ENCODE assay signal across 15 mouse cellular contexts in genomic region chr11:44367711-44368110, GRCm38 (mm10). TPM values are rescaled to one million over a fixed set of nuclear protein-coding genes. Genes with fewer than 3 reads are reported as not detected.
DNase-seq lines count a peak whose midpoint lies in the region; ATAC-seq and TF ChIP-seq lines count a peak whose summit lies in the region.
"Had no signal": no experiment of that assay in that cellular context is flagged by ENCODE, and none has a peak within 500 bp of the region (broad histone marks: within the 10 kb centered on the region; RNA-seq: fewer than 3 reads in every experiment).

No protein-coding gene starts in this region.

- H3K27me3 ChIP-seq in heart, adult 2 months (ENCODE audit: control insufficient read depth, insufficient read depth, low read length), result no peaks in the 10 kb centered on the region
- H3K27me3 ChIP-seq in heart, embryonic 10.5 days (ENCODE audit: insufficient read depth, poor library complexity, severe bottlenecking), result no peaks in the 10 kb centered on the region
- H3K27me3 ChIP-seq in forebrain, embryonic 12.5 days, result no peaks in the 10 kb centered on the region
- H3K27me3 ChIP-seq: liver, embryonic 12.5 days had no signal

- peak; percentile 38 to 40 for DNase-seq in heart, adult 2 months
- DNase-seq in heart, embryonic 10.5 days (ENCODE audit: low spot score), result no peak
- peak; percentile 29 for DNase-seq in adrenal gland, postnatal 14 days
- DNase-seq in gastrocnemius, adult 8-10 months (ENCODE audit: low spot score in 2 of 2), result peak; percentile 20 to 28
- DNase-seq in lung, postnatal 10 days, result peak; percentile 52
- DNase-seq in thymus, adult 18-20 months, result no peak
- DNase-seq: cerebellum, adult 9-11 months; kidney, adult 2 months; thymus, adult 2 months had no signal

- H3K4me3 ChIP-seq in heart, adult 2 months, result no peak overlapping the region
- H3K4me3 ChIP-seq in heart, embryonic 10.5 days, result no peak overlapping the region
- no peak overlapping the region for H3K4me3 ChIP-seq in forebrain, embryonic 12.5 days (replicated peaks)
- H3K4me3 ChIP-seq: layer of hippocampus, adult 2 months; liver, embryonic 12.5 days had no signal

- no peak for TF ChIP-seq EP300 in heart, adult 2 months (IDR thresholded peaks at IDR 0.05; ENCODE audit: insufficient read depth, low read depth, low read length)

- no peak for TF ChIP-seq CTCF in heart, adult 2 months (IDR thresholded peaks at IDR 0.05)

- H3K4me1 ChIP-seq in heart, adult 2 months (ENCODE audit: control insufficient read depth, insufficient read depth, low read length), result peaks cover 3% of the 10 kb centered on the region
- H3K4me1 ChIP-seq in heart, embryonic 10.5 days, result peaks cover 6% of the 10 kb centered on the region; the same call in 1 of the 2 replicates
- no peaks in the 10 kb centered on the region for H3K4me1 ChIP-seq in forebrain, embryonic 12.5 days
- H3K4me1 ChIP-seq: liver, embryonic 12.5 days had no signal

- no peaks in the 10 kb centered on the region for H3K9me3 ChIP-seq in heart, embryonic 10.5 days
- H3K9me3 ChIP-seq in forebrain, embryonic 12.5 days, result no peaks in the 10 kb centered on the region
- H3K9me3 ChIP-seq: liver, embryonic 12.5 days had no signal

- intact Hi-C loops in heart, adult 2 months (cut with DNase I), result no loop called here

- H3K79me2 ChIP-seq in heart, adult 2 months (replicated peaks; ENCODE audit: control insufficient read depth, insufficient read depth, low read length), result no peaks in the 10 kb centered on the region

- no peak overlapping the region for H3K4me2 ChIP-seq in forebrain, embryonic 12.5 days
- H3K4me2 ChIP-seq: hindbrain, embryonic 14.5 days; liver, embryonic 12.5 days had no signal

- TF ChIP-seq POLR2A in heart, adult 2 months (IDR thresholded peaks at IDR 0.05; ENCODE audit: insufficient read depth, low read depth, low read length), result no peak

- 83% methylated on average over 1 of the region's 1 CpGs for WGBS in heart, adult 2 months
- WGBS in heart, embryonic 10.5 days, result 61% methylated on average over 1 of the region's 1 CpGs
- 95% methylated on average over 1 of the region's 1 CpGs for WGBS in forebrain, embryonic 12.5 days

- no peak overlapping the region for H3K27ac ChIP-seq in heart, adult 2 months
- no peak overlapping the region for H3K27ac ChIP-seq in heart, embryonic 10.5 days
- H3K27ac ChIP-seq in forebrain, embryonic 12.5 days, result no peak overlapping the region
- H3K27ac ChIP-seq: hindbrain, embryonic 14.5 days; layer of hippocampus, adult 2 months; liver, embryonic 12.5 days had no signal

- no peaks in the 10 kb centered on the region for H3K36me3 ChIP-seq in heart, adult 2 months (ENCODE audit: control insufficient read depth, insufficient read depth, low read length)
- H3K36me3 ChIP-seq in heart, embryonic 10.5 days, result no peaks in the 10 kb centered on the region
- H3K36me3 ChIP-seq in forebrain, embryonic 12.5 days (replicated peaks), result no peaks in the 10 kb centered on the region
- H3K36me3 ChIP-seq: liver, embryonic 12.5 days had no signal

- ATAC-seq in forebrain, embryonic 12.5 days (ENCODE audit: low FRiP score), result no peak
- ATAC-seq: liver, embryonic 12.5 days had no signal

- no peak overlapping the region for H3K9ac ChIP-seq in heart, adult 2 months (ENCODE audit: low read depth, low read length)
- no peak overlapping the region for H3K9ac ChIP-seq in forebrain, embryonic 12.5 days
- H3K9ac ChIP-seq: hindbrain, embryonic 14.5 days; liver, embryonic 12.5 days had no signal

RNA-seq across cellular contexts. Expression of gene Il12b, which starts 32.2 kb away (rescaled TPM):
- not detected for total RNA-seq in heart, adult 2 months (2021)
- polyA plus RNA-seq in heart, adult 2 months (2012; rRNA removed), result not detected in 2 replicates
- not detected in 2 replicates for polyA plus RNA-seq in heart, embryonic 10.5 days (2016; fragmentation: Nextera tagmentation; extraction: Ambion mirVana)
- not detected in 2 replicates for total RNA-seq in adrenal gland, postnatal 14 days (2021)
- total RNA-seq in gastrocnemius, adult 8-10 months (2022), result not detected
- not detected in 2 replicates for polyA plus RNA-seq in forebrain, embryonic 12.5 days (2016; fragmentation: Nextera tagmentation; extraction: Ambion mirVana)
- total RNA-seq: layer of hippocampus, adult 2 months; left cerebral cortex, postnatal 10 days; megakaryocyte-erythroid progenitor cell, adult 5-6 weeks had no signal

Comparison
In these comparisons a context has a peak if more than half of its experiments do, and no peak if none do; other contexts are left out.
1. DNase-seq: peak in heart, adult 2 months (2 of 2), adrenal gland, postnatal 14 days (single experiment), gastrocnemius, adult 8-10 months (2 of 2) and lung, postnatal 10 days (single experiment); none in heart, embryonic 10.5 days (single experiment) and thymus, adult 18-20 months (0 of 2).